Mouse (Mus musculus) forebrain, embryonic 15.5 days (tissue): Measurements from ENCODE around the gene Tmem184c. TPM values are rescaled to one million over a fixed set of nuclear protein-coding genes. Genes with fewer than 3 reads are reported as not detected.
A peak's percentile ranks its signal among the peaks of the same experiment; 100 is the strongest.

Experiments used
- ATAC-seq: fragments of 200-750 bp; cut with Nextera tagmentation; replicated peaks from 2 replicates; pipeline ENCODE4 v1.8.0; 2017; ENCODE audit warnings: mild to moderate bottlenecking, moderate TSS enrichment, moderate library complexity
- H3K27ac ChIP-seq: fragments of 300-500 bp; sonication (generic); replicated peaks from 2 replicates; pipeline ENCODE4 v1.5.1; 2015; ENCODE audit warnings: mild to moderate bottlenecking, inconsistent platforms
- H3K27me3 ChIP-seq: fragments of 300-500 bp; sonication (generic); 2 replicates; pipeline ENCODE4 v1.6.1; 2015; ENCODE audit warnings: inconsistent platforms
- H3K36me3 ChIP-seq: fragments of 300-500 bp; sonication (generic); 2 replicates; pipeline ENCODE4 v1.6.1; 2015; ENCODE audit warnings: mild to moderate bottlenecking, inconsistent platforms
- H3K4me1 ChIP-seq: fragments of 300-500 bp; sonication (generic); 2 replicates; pipeline ENCODE4 v1.6.1; 2015; ENCODE audit warnings: inconsistent platforms
- H3K4me2 ChIP-seq: fragments of 300-500 bp; sonication (generic); replicated peaks from 2 replicates; pipeline ENCODE4 v1.6.1; 2015; ENCODE audit warnings: mild to moderate bottlenecking, inconsistent platforms
- H3K4me3 ChIP-seq: fragments of 300-500 bp; sonication (generic); 2 replicates; pipeline ENCODE4 v1.5.1; 2015; ENCODE audit warnings: mild to moderate bottlenecking, inconsistent platforms
- H3K9ac ChIP-seq: fragments of 300-500 bp; sonication (generic); replicated peaks from 2 replicates; pipeline ENCODE4 v1.6.1; 2015; ENCODE audit warnings: mild to moderate bottlenecking, inconsistent platforms
- H3K9me3 ChIP-seq: fragments of 300-500 bp; sonication (generic); 2 replicates; pipeline ENCODE4 v1.6.1; 2016; ENCODE audit warnings: inconsistent platforms
- WGBS: fragments of 180-500 bp; shearing (Covaris S2); methylation state at CpG from one replicate; pipeline ENCODE4 v1.1.7; 2015; ENCODE audit warnings: mixed read lengths; 5-methylcytosine and 5-hydroxymethylcytosine counted together
- polyA plus RNA-seq: library from polyadenylated mRNA; unstranded; fragments of >200 nt; fragmentation: Nextera tagmentation; extraction: Ambion mirVana; gene quantifications from 2 replicates; pipeline ENCODE4 v1.2.1, GENCODE M21; 2015

Gene Tmem184c
- polyA plus RNA-seq, 1 experiment from 2014 or later, result 68.4 TPM

- ATAC-seq, result no peak
- Histone ChIP-seq H3K36me3 (peaks cover 10% of the 10 kb centered on the region), H3K27ac (no peak overlapping the region), H3K9ac (peak overlapping the region; percentile 61), H3K4me3 (peak overlapping the region; percentile 70), H3K9me3 (no peaks in the 10 kb centered on the region), H3K4me2 (peak overlapping the region; percentile 76), H3K27me3 (no peaks in the 10 kb centered on the region), H3K4me1 (peaks cover 22% of the 10 kb centered on the region)
- 8% methylated on average over 7 of the region's 7 CpGs for whole genome bisulfite sequencing
Observed at GRCm38 (mm10) chr8:77609621-77610020, 877 bp downstream of the Tmem184c start.

GRCm38 (mm10) chr8:77584174-77584573, 26.3 kb downstream of the Tmem184c start:
- Histone ChIP-seq H3K4me2 (no peak overlapping the region), H3K27me3 (no peaks in the 10 kb centered on the region), H3K9me3 (no peaks in the 10 kb centered on the region), H3K36me3 (peaks cover 29% of the 10 kb centered on the region), H3K9ac (no peak overlapping the region), H3K4me3 (no peak overlapping the region), H3K27ac (no peak overlapping the region), H3K4me1 (no peaks in the 10 kb centered on the region)
- WGBS, result 88% methylated on average over 4 of the region's 4 CpGs
- ATAC-seq, result no peak

GRCm38 (mm10) chr8:77577674-77578073, 32.8 kb downstream of the Tmem184c start:
- ATAC-seq, result no peak
- Histone ChIP-seq H3K4me2 (no peak overlapping the region), H3K27ac (no peak overlapping the region), H3K9ac (no peak overlapping the region), H3K4me1 (no peaks in the 10 kb centered on the region), H3K9me3 (no peaks in the 10 kb centered on the region), H3K27me3 (no peaks in the 10 kb centered on the region), H3K4me3 (no peak overlapping the region), H3K36me3 (peaks cover 27% of the 10 kb centered on the region)
- 96% methylated on average over 7 of the region's 7 CpGs for WGBS

GRCm38 (mm10) chr8:77574229-77574628, 36.3 kb downstream of the Tmem184c start:
- Histone ChIP-seq H3K4me3 (no peak overlapping the region), H3K9ac (no peak overlapping the region), H3K27me3 (no peaks in the 10 kb centered on the region), H3K4me1 (no peaks in the 10 kb centered on the region), H3K36me3 (peaks cover 18% of the 10 kb centered on the region), H3K9me3 (no peaks in the 10 kb centered on the region), H3K4me2 (no peak overlapping the region), H3K27ac (no peak overlapping the region)
- 90% methylated on average over 5 of the region's 5 CpGs for WGBS
- ATAC-seq, result no peak

DNA sequence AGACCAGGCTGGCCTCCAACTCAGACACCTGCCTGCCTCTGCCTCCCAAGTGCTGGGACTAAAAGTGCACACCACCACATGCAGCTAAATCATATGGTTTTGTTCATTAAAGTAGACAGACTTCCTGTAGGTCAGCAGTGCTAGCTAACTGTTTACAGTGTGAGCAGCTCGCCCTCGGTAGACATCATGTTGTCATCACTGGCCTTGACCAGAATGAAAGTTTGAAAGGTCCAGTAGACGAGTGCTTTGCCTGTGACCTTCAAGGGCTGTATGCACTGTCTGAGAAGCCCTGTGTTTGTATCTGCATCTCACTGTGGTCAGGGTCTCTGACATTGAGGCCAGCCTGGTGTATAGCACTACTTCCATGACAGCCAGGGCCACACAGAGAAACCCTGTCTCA, 49.1 kb downstream of the Tmem184c start:
- H3K4me2 ChIP-seq, result no peak overlapping the region
- no peak for ATAC-seq
- H3K36me3 ChIP-seq, result peaks cover 59% of the 10 kb centered on the region
- H3K4me3 ChIP-seq, result no peak overlapping the region
- H3K4me1 ChIP-seq, result no peaks in the 10 kb centered on the region
- no peak overlapping the region for H3K9ac ChIP-seq
- H3K27ac ChIP-seq, result no peak overlapping the region
- H3K9me3 ChIP-seq, result no peaks in the 10 kb centered on the region
- WGBS, result 93% methylated on average over 3 of the region's 3 CpGs
- H3K27me3 ChIP-seq, result no peaks in the 10 kb centered on the region

GRCm38 (mm10) chr8:77552491-77552890, 58.0 kb downstream of the Tmem184c start:
- Histone ChIP-seq H3K9ac (no peak overlapping the region), H3K4me1 (peaks cover 20% of the 10 kb centered on the region), H3K36me3 (peaks cover 35% of the 10 kb centered on the region), H3K27me3 (no peaks in the 10 kb centered on the region), H3K27ac (no peak overlapping the region), H3K9me3 (no peaks in the 10 kb centered on the region), H3K4me2 (no peak overlapping the region), H3K4me3 (no peak overlapping the region)
- WGBS, result over 99% methylated on average over 3 of the region's 3 CpGs
- no peak for ATAC-seq

GRCm38 (mm10) chr8:77549881-77550580, 60.5 kb downstream of the Tmem184c start:
- Histone ChIP-seq H3K27me3 (no peaks in the 10 kb centered on the region), H3K9me3 (no peaks in the 10 kb centered on the region), H3K9ac (peak overlapping the region; percentile 93), H3K36me3 (peaks cover 21% of the 10 kb centered on the region), H3K4me3 (peak overlapping the region; percentile 74), H3K27ac (no peak overlapping the region), H3K4me2 (peak overlapping the region; percentile 49), H3K4me1 (peaks cover 20% of the 10 kb centered on the region)
- 24% methylated on average over 7 of the region's 7 CpGs for WGBS
- ATAC-seq, result no peak

GRCm38 (mm10) chr8:77549121-77549706, 61.3 kb downstream of the Tmem184c start, which contains the start of gene Prmt9:
Prmt9 (plus strand) TSS chr8:77549397.
- Histone ChIP-seq H3K9me3 (no peaks in the 10 kb centered on the region), H3K4me1 (peaks cover 20% of the 10 kb centered on the region), H3K4me3 (peak within 1 kb of the TSS; percentile 74), H3K9ac (peak within 1 kb of the TSS; percentile 93), H3K36me3 (peaks cover 21% of the 10 kb centered on the region), H3K27ac (peak within 1 kb of the TSS; percentile 81), H3K4me2 (peak within 1 kb of the TSS; percentile 49), H3K27me3 (no peaks in the 10 kb centered on the region)
- ATAC-seq, result peak; percentile 96
- whole genome bisulfite sequencing, result 3% methylated on average over 42 of the region's 42 CpGs

Other genes starting within 250 kb of the Tmem184c start
- gene Arhgap10, start 92.7 kb downstream of the Tmem184c start, polyA plus RNA-seq, result 3.8 and 4.2 TPM in 2 replicates
- gene Prmt9, start 61.3 kb downstream of the Tmem184c start, polyA plus RNA-seq, result 24.8 and 25.6 TPM in 2 replicates
- 4.0 and 4.2 TPM in 2 replicates for gene Ednra, start 113.8 kb upstream of the Tmem184c start, polyA plus RNA-seq